Mouse (Mus musculus): ENCODE data around the gene Sik2.

Gene Sik2

DNA sequence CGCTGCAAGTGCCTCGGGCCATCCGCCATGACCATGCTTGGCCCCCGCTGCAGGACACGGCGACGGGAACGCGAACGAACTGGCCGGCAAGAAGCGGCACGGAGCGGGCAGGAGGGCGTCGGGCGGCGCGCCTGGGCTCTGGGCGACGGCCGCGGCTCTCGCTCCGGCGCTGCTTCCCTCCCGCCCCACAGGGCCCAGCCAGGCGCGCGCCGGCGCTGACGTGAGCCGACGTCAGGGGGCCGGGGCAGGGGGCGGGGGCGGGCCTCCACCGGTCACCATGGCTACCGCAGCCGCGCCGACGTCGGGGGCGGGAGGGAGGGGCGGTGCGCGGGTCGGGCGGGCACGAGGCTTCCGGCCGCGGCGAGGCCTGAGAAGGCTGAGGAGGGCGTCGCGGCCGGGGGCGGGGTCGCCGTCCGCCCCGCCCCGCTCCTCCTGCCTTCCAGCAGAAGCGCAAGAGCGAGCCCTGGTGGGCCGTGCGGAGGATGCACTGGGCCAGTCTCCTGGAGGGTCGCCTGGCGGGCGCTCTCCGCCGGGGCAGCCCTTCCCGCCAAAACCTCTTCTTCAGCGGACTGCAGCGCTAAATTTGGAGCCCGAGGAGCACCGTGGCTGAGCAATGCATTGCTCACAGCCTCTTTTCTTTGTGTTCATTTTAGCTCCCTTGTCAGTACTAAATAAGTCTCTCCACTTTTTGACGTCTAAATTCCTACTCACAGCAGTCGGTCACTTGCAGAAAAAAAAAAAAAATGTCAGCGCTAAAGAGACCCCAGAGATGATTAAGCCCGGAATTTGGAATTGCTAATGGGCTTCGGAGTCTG is at the start of gene Sik2:
Gene Sik2, minus strand, starts transcription at position 233 of the 815 bp plus-strand sequence.
- peak; percentile 92 for DNase-seq (ENCODE audit: low spot score)

DNA sequence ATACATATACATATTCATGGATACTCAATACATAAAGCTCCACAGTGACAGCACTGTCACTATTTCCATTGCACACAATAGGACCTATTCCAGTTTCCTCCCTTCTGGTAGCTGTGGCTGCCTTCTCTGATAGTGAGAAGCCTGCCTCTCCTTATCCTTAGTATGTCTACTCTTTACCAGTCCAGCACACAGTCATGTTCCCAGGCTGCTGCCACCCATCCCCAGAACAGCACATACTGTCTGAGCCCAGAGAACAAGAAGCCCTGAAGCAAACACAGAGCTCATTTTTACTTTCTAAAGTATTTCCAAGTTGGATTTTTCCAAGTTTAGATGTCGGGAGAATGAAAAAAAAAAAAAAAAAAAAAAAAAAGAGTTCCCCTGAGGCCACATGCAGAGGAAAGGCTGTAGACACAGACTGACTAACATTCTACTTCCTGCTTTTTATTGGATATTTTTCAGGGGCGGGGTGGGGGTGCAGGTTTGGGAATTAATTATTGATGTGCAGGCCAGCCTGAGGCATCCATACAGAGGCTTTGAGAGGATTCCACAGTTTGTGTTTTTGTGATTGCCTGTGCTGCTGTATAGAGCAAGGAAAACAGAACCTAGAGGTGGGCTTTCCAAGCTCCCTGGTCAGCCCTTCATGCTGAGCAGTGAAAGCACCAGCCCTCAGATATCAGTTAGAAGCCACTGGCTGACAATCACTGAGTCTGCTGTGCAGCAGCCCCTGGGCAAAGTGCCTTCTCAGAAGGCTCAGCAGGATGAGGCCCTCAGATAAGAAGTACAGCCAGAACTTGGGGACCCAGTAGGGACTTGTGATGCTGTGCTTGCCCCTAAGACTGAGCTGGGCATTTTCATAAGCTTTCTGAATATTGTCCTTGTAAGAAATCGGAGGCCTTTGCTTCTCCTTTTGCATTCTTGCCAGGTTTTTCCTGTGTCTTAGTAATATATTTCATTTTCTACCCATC is 47.8 kb upstream of the Sik2 start:
- no peak for DNase-seq (ENCODE audit: low spot score)

DNA sequence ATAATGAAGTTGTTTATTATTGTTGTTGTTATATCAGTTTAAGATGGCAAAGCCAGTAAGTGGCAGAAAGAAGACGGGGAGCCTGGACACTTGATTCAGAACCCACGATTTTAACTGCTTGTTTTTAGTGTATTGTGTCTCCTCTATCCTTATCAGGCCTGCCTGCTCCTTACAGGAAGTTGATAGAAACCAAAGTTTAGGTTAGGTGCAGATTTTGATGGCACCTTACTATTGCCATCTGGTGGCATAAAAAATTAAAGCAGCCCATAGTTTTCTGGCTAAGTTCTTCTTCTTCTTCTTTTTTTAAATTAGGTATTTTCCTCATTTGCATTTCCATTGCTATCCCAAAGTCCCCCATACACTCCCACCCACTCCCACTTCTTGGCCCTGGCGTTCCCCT is 43.3 kb upstream of the Sik2 start:
- DNase-seq (ENCODE audit: low spot score): peak; percentile 26

DNA sequence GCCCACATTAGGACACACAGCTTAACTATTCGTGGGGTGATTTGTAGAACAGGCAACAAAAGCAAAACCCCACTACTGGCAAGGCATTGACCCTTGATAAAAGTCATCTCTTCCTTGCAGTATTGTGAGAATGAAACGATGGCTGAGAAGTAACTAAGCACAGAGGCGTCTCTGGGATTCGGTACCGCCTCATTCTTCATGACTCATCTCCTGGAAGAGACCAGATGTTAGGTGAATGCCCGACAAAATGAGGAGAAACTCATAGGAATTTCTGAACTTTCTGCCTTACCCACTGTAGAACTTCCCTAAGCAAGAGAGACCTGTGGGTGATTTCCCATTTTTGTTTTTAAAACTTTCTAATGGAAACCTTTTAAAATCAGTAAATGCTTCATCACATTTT is 33.3 kb upstream of the Sik2 start:
- no peak for DNase-seq (ENCODE audit: low spot score)

DNA sequence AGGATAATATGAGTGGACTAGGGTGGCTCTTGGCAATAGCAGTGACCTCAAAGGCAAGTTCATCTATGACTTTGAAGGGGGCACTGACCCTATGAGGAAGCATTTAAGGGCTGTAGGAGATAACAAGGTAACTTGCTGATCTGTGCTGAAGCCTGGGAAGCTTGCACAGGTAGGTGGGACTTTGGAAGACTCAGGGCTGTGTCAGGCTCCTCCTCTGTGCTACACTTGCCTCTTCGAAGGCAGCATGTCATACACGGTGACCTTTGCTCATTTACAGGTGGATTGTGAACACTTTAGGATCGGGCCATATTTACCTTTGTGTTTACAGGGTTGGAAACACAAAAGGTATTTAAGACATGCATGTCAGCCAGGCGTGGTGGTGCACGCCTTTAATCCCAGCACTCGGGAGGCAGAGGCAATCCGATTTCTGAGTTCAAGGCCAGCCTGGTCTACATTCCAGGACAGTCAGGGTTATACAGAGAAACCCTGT is 32.7 kb upstream of the Sik2 start:
- DNase-seq (ENCODE audit: low spot score): no peak

DNA sequence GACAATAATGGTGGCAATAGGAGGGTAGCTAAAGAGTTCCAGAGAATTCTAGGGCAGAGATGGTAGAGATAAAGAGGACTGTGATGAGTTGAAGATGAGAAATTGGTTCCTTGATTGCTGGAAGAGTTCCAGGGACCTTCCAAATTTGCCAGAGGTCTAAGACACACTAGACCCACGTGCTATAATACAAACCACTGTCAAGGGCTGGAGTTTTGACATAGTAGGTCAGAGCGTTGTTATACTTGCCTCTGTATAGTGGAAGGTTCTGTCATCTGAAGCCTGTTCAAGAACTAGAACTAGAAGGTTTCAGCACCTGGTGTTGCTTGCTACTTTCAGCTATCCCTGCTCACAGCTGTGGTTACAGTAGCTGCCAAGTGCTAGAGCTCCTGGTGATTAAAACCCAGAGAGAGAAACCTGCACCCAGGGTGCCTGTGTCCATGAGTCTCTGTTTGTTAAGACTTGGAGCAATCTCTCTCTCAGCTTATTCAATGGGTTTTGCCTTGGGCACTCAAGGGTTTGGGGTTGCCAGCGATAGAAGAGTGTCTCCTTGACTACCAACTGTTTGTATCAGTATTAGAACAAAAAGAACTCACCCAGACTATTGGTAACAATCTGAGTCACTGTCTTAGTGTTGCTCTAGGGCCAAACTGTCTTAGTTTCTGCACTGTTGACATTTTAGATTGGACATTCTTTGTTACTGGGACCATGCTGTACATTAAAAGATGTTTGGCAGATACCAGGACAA is 24.1 kb upstream of the Sik2 start:
- no peak for DNase-seq (ENCODE audit: low spot score)

DNA sequence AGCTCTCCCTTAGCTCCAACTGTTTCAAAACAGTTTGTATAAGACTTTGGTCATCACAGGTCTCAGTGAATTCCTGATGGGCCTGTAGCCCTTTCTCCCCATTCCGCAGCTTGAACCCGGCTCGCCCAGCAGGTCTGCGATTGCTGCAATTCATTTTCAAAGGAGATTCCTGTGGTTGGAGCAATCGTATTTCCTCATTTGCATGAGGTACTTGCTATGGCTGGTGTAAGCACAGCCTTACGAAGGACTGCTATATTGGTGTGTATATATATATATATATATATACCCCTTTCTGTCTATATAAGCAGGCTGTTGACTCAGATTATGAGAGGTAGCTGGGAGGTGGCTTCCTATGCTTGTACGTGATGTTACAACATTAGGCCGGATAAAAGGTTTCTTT is 23.4 kb upstream of the Sik2 start:
- DNase-seq (ENCODE audit: low spot score): no peak

DNA sequence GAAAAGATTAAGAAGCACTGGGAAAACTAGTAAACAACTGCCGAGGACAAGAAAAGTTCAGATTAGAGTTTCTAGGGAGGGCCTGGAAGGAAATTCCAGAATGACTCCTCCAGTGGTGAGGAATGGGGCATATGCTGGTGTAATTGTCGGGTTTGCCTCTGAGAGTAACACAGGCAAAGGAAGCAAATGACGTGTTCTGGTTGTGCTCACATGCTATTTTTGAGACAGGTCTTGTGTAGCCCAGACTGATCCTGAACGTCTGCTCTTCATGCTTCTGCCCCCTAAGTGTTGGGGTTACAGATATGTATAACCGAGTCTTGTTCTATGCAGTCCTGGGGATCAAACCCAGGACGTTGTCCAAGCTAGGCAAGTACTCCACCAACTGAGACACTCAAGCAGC is 22.7 kb upstream of the Sik2 start:
- DNase-seq (ENCODE audit: low spot score): no peak

DNA sequence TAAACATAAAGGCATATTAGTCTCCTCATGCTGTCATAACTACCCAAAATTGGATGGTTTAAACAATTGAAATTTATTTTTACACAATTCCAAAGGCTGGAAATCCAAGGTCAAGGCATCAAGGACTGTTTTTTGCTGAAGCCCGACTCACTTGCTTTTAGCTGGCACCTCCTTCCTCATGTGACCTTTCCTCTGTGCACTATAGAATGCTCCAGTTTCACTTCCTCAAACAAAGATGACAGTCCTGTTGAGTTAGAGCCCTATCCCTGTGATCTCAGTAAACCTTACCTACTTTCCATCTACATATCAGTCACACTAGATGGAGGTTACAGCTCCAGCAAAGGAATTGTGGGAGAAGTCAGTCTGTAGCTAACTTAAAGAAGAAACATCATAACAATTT is 21.3 kb upstream of the Sik2 start:
- DNase-seq (ENCODE audit: low spot score): no peak

DNA sequence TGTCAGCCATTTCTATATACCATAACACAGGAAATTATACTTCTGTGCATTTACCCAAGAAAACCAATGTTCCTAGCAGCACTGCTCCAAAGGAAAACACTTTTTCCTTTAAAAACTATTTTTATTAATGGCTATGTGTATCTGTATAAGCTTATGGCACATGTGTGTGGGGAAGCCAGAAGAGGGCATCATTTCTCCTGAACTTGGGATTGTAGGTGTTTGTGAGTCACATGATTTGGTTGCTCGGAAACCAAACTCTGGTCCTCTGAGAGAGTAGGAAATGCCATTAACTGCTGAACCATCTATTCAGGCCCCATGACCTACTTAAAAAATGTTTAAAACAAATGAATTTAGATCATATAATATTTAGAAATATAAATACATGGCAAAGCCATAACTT is 18.1 kb upstream of the Sik2 start:
- DNase-seq (ENCODE audit: low spot score): no peak

DNA sequence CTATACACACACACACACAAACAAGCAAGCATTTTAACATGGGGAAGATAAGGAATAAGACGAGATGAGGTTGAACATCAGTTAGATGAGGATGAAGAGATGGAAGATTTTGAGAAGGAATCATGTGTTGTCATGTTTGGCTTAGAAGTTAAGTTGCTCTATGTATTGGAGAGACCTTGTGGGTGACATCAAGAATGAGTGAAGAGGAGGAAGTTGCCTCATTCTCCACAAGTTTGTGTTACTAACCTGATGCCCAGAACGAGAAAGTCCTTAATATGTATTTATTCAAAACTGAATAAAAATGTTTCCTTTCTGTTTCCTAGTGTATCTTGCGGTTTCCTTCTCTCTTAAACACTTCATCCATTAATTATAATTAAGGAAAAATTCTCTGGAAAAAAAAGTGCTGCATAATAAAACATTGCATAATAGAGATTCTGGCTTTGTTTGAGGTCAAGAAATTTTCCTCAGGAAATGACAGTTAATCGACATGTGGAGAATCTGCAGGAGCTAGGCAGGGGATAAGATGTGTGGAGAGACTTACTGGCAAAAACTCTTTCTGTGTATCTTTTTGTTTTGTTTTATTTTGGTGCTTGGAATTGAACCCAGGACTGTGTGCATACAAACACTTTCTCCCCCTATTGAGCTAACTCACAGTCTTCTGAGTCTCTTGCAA is 12.4 kb upstream of the Sik2 start:
- DNase-seq (ENCODE audit: low spot score): no peak

DNA sequence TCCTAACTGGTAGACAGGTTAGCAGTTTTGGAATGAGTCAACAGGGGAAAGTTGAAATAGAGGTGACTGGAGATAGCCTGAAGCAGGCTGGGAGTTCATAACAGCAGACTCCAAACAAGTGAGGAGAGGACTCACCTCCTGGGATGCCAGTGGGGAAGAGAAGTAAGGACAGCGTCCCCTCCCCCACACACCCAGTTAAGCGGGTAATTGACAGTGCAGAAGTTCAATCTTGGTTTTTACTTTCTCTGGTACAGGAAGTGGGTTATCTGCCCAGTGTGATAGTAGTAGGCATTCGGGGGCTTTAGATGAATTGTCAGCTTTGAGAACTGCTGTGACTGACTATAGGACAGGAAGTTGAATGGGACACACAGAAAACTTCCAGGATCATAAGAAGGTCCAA is 11.5 kb upstream of the Sik2 start:
- peak; percentile 25 for DNase-seq (ENCODE audit: low spot score)

DNA sequence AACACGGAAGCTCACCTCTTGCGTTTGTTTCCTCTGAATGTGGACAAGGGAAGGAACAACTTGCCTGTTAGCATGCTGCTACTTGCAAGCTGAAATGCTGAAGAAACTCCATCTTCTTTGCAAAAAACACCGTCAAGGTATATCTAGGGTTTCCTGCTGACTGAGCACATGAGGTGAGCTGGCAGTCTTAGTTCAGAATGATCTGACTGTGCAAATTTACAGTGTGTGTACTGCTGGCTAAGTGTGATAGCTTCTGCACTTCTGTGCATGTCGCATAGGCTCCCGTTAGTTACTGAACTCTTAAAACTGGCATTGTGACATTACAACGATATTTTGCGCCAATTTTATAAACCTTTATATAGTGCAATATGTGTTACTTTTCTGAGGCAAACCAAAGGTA is 10.8 kb upstream of the Sik2 start:
- no peak for DNase-seq (ENCODE audit: low spot score)

DNA sequence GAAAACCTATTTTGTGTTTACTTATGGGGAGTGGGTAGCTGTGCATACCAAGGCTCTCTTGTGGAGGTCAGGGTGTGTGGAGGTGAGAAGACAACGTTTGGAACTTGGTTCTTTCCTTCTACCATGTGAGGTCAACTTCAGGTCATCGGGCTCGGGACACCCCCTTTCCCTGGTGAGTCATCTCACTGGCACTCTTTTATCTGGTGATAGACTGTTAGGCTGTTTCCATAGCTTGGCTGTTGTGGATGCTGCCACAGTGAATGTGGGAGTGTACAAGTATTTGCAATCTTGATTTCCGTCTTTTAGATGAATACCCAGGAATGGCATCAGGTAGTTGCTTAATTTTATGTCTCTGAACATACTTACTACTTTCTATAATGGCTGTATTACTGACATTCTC is 6.9 kb upstream of the Sik2 start:
- no peak for DNase-seq (ENCODE audit: low spot score)

DNA sequence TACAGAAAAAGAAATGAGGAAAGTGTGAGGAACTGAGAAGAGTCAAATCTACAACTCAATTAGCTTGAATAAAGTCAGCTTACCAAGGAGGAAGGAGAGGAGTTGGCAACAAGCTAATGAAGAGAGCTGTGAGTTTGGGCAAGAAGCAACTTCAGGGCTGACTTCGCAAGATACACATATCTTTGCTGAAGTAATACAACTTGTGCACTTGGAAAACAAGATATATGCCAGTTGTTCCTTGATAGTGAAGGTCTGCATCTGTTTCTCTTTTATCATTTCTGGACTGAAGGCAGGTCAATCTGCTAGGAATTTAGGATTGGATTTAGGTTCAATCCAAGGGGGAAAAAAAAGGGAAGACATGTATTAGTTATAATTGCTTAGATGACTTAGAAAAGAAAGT is 4.8 kb upstream of the Sik2 start:
- DNase-seq (ENCODE audit: low spot score): no peak

DNA sequence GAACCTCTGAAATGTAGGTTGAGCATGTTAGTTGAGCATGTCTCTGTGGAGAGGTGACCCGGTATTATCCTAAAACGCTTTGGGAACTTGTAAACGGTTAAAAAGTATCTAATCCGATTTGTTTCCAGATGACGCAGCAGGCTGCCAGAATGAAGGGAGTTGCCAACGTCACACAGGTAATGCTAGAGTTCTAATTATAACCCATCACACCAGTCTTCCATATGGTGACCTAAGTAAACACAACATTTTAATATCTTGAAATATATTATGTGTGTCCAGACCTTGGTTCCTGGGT is 730 bp upstream of the Sik2 start:
- no peak for DNase-seq (ENCODE audit: low spot score)

DNA sequence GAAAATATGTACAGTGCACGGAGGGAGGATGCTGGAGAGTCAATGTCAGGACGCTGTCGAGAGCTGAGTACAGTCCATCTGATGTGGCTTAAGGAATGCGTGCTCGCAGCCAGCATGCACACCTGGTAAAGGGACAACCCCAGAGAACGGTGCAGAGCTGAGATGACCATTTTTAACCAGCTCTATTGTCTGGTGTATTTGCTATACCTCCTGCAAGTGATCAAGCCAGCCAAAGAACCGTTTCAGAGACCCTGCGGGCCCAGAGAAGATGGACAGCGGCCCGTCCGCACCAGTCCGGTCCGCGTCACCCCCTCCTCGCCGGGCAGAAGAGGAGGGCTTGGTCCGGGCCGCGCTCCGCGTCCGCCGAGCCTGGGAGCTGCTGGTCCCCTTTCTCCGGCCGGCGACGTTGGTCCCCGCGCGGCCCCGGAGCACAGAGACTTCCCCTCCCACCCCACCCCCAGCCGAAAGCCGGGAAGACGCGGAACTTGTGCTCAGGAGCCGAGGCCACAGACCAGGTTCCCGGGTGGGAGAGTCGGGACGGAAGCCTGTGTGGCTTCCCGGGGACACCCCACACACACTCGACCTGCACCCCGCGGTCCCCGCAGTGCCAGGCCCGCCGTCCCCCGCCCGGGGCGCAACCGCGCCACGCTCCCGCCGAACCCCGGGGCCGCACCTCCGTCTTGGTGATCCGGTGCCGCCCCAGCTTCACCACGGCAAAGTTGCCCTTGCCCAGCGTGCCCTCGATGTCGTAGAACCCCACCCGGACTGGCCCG is 619 bp downstream of the Sik2 start:
- DNase-seq (ENCODE audit: low spot score): no peak

DNA sequence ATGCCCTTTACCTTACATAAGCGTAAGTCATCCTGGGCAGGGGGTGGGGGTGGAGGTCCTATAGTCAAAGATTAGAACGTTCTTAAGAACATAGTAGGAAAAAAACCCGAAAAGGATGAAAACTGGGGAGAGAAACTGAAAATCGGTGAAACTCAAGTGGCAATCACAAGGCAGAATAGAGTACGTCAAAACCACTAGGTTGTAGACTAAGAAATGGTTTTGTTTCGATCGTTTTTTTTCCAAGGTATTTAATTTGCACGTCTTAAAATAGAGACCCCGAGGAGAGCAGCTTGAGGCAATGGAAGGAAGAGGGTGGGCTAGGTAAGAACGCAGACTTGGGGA is 1.2 kb downstream of the Sik2 start:
- DNase-seq (ENCODE audit: low spot score): no peak

DNA sequence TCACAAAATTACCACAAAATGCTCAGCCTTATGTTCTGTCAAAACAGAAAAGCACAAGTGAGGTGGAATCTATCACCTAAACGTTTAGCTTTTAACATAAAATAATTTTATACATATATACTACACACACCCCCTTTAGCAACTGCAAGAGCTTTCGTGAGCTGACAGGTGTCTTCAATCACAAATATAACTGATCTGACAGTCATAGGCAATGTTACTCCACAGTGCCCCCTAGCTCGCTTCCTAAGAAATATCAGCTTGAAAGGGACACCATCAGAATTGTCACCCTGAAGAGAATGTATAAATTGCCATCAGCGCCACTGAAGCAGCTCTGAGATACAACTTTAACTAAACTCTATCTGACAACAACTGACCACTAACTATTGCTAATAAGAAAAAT is 2.0 kb downstream of the Sik2 start:
- DNase-seq (ENCODE audit: low spot score): peak; percentile 73

DNA sequence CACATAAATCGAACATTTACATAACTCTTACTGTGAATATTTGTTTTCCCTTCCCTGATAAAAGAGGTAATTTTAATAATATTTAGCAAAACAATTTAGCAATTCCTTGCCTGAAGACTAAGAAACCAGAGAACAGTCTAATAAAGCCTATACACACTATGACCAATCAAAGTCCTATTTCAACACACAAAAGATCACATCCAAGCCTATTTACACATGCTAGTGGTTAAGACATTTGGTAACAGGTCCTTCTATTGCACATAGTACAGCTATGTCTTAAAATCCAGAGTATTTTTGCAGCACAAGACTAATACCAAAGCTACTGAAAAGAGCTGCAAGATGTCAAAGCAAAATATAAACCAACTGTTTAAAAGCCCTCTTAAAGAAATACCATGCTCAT is 4.8 kb downstream of the Sik2 start:
- DNase-seq (ENCODE audit: low spot score): no peak

DNA sequence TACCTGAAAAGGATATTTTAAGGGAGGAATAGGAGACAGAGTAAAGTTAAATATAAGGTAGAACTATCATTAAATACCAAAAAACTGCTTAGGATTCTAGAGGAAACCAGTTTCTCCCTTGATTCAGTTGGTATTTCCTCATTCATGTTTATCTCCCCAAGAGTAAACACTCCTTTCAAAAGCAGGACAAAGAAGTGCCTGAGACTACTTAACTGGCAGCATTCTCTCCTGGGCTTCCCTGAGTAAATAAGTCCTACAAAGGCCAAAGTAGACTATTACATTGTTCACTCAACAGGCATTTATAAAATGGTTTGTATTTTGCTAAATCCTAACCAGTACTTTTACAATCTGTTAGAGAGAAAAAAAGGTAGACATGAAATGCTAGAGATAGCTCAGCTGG is 22.2 kb downstream of the Sik2 start:
- no peak for DNase-seq (ENCODE audit: low spot score)

Measured in T-cell, adult 2 months (primary cell).